Mouse (Mus musculus) cortical plate, adult 2 months (tissue): ENCODE measurements at regions not wholly inside any gene's neighbourhood (a gene's known extent, or its start where the extent isn't known, plus 50 kb on each side); places are given as distances from the start of the nearest gene placed in this dataset.

ENCODE experiments used
- H3K27ac ChIP-seq: fragments of 200-500 bp; 2 replicates; pipeline ENCODE4 v1.5.1; 2012; ENCODE audit warnings: low read length, control low read depth, inconsistent platforms; ENCODE audit not compliant: insufficient read depth
- H3K4me1 ChIP-seq: fragments of 200-500 bp; 2 replicates; pipeline ENCODE4 v1.6.1; 2011; ENCODE audit warnings: low read length; ENCODE audit not compliant: control insufficient read depth, insufficient read depth
- H3K4me3 ChIP-seq: fragments of 200-500 bp; 2 replicates; pipeline ENCODE4 v1.5.1; 2011; ENCODE audit warnings: mild to moderate bottlenecking, low read length, control low read depth; ENCODE audit not compliant: insufficient read depth
- CTCF ChIP-seq: fragments of 200-500 bp; IDR thresholded peaks from 2 replicates; pipeline ENCODE4 v1.5.1; 2011; ENCODE audit warnings: mild to moderate bottlenecking, control low read depth, low read length; ENCODE audit not compliant: insufficient read depth; ENCODE audit errors: extremely low read depth
- POLR2A ChIP-seq: fragments of 200-500 bp; IDR thresholded peaks from 2 replicates; pipeline ENCODE4 v1.6.1; 2011; ENCODE audit warnings: mild to moderate bottlenecking, low read length, control low read depth; ENCODE audit not compliant: insufficient read depth; ENCODE audit errors: extremely low read depth

DNA sequence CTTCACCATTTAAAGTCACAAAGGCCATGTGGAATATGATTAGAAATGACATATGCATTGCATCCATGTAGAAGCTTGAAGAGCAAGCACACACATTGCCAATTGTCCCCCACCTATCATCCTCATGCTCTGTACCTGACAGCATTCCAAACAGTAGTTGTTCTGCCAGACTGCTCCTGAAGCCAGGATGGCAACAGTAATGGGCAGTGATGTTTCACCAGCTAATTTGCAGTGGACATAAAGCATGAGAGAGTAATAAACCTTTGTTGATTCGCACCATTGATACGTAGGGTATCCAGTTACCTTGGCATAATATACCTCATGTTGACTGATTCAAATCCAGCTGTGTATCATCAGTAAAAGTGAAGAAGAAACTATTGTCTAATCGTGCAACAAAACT is 606.5 kb upstream of the Celf2 start:
- H3K4me1 ChIP-seq: no peaks in the 10 kb centered on the region
- H3K27ac ChIP-seq: no peak overlapping the region
- no peak overlapping the region for H3K4me3 ChIP-seq
- TF ChIP-seq POLR2A (no peak), CTCF (no peak)

DNA sequence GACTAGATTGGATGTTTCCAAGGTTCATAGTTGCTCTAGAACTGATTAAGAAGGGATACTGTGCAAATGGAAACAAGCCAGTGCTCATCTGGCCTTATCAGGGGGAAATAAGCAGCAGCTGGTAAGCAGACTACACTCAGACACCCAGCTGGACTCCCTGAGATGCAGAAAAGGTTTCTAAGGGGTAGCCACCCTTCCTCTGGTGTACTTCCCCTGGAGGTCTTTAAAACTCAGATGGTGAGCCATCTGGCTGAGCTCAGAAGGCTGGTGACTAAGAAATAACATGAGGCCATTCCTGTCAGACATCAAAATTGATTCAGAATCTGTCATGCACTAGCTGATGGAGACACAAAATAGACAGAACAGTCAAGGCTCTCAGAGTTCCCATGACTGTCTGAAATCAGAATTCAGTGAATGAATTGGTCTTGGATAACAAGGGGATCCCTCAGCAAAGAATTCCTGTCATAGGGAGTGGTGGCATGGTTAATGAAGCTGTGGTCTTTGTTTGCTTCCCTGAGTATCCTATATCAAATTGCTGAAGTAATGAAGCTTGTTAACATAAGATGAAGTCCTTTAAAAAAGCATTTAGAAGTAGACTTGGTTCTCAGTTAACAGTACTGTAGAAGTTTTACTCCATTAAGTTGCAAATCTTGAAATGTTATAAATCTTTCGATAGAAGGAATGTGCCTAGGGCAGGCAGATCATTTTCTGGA is 603.2 kb upstream of the Celf2 start:
- H3K4me3 ChIP-seq: no peak overlapping the region
- no peak for TF ChIP-seq POLR2A
- TF ChIP-seq CTCF: no peak
- no peak overlapping the region; the same call in 1 of the 2 replicates for H3K27ac ChIP-seq

DNA sequence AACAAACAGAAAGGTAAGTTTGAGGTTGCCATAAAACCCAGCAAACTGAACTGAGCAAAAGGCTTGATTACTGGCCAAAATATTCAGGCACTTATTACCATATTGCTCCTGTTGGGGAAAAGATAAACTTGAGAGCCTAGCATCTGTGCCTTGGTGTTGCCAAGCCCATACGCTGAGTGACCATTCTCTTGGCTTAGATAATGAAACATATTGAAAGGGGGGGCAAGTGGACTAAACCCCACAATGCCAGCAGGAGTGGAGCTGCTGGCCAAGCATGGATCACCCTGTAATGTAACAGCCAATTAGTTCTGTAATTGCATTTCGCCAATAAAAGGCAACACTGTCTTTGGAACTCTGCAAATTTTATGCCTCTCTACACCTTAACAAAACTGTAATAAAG is 584.8 kb upstream of the Celf2 start:
- no peak for TF ChIP-seq POLR2A
- no peak for TF ChIP-seq CTCF
- no peak overlapping the region for H3K27ac ChIP-seq
- no peaks in the 10 kb centered on the region for H3K4me1 ChIP-seq
- H3K4me3 ChIP-seq: no peak overlapping the region

More for the DNA sequence above, 603.2 kb upstream of the Celf2 start:
- no peaks in the 10 kb centered on the region for H3K4me1 ChIP-seq

- Histone ChIP-seq H3K4me3 (no peak overlapping the region), H3K27ac (no peak overlapping the region), H3K4me1 (no peaks in the 10 kb centered on the region; the same call in 1 of the 2 replicates)
- no peak for TF ChIP-seq POLR2A
- TF ChIP-seq CTCF: no peak
Measured at GRCm38 (mm10) chr2:8067901-8068300, 558.5 kb upstream of the Celf2 start.

DNA sequence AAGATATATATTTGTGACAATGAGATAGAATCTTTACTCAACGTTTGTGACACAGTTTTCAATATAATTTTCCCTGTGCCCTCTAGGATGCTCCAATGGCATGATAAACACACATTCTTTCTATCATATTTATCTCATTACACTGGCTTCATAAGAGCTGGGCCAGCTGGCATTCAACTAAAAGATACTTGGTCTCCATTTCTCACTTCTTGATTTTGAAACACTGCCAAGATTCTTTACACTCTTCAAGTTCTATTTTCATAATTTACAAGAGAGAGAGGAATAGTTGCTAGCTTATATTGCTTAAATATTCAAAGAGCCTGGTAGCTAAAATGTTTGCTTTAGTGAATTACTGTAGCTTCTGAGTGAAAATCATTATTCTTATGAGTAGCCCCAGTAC is 552.3 kb upstream of the Celf2 start:
- no peak for TF ChIP-seq POLR2A
- TF ChIP-seq CTCF: no peak
- no peak overlapping the region for H3K4me3 ChIP-seq
- H3K4me1 ChIP-seq: no peaks in the 10 kb centered on the region; the same call in 1 of the 2 replicates
- no peak overlapping the region; the same call in 1 of the 2 replicates for H3K27ac ChIP-seq

DNA sequence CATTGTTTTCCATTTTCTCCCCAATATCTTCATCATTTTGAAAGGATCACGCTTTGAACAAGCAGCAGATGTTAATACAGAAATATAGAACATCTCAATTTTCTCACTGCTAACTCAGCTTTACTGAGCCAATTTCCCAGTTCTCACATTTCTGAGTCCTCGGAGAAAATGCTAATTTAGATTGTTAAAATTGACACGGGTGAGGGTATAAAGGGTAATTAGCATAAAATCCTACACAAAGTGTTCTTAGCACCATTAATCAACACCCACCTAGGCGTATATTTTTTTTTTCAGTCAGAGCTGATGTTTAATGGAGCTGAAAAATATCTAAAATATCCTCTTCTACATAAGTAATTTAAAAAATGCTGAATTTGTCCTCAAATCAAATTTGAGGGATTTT is 519.8 kb upstream of the Celf2 start:
- Histone ChIP-seq H3K4me3 (no peak overlapping the region), H3K4me1 (peaks cover 3% of the 10 kb centered on the region; the same call in 1 of the 2 replicates), H3K27ac (no peak overlapping the region)
- no peak for TF ChIP-seq CTCF
- TF ChIP-seq POLR2A: no peak

GRCm38 (mm10) chr2:8027571-8027970 is 518.2 kb upstream of the Celf2 start:
- peaks cover 3% of the 10 kb centered on the region; the same call in 1 of the 2 replicates for H3K4me1 ChIP-seq
- TF ChIP-seq POLR2A (no peak), CTCF (no peak)
- 0 out of 2 replicates have a peak overlapping the region, but pooled peaks have one; percentile 56 for H3K27ac ChIP-seq
- H3K4me3 ChIP-seq: no peak overlapping the region

GRCm38 (mm10) chr2:8026648-8027047 is 517.3 kb upstream of the Celf2 start:
- H3K4me3 ChIP-seq: no peak overlapping the region
- peak overlapping the region; percentile 68 for H3K27ac ChIP-seq
- H3K4me1 ChIP-seq: peaks cover 3% of the 10 kb centered on the region; the same call in 1 of the 2 replicates
- TF ChIP-seq CTCF (no peak), POLR2A (no peak)

DNA sequence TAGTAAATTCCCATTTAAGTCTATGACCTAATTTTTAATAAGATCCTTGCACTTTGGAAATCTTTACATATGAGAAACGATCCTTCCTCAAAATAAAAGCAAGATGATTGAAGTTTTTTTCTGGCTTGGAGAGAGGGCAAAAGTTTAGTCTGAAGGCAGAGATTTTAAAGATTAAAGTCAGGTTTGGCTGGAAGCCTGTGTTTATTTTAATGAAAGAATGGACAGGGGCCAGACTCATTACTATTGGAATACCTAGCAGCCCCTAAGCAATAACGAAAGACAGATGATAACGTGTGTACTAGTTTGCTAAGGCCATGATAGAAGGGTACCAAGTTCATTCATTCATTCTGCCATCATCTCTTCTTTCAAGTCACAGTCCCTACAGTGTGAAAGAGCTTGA is 513.3 kb upstream of the Celf2 start:
- H3K4me1 ChIP-seq: peaks cover 1% of the 10 kb centered on the region; the same call in 1 of the 2 replicates
- TF ChIP-seq POLR2A (no peak), CTCF (no peak)
- no peak overlapping the region for H3K4me3 ChIP-seq
- no peak overlapping the region for H3K27ac ChIP-seq

DNA sequence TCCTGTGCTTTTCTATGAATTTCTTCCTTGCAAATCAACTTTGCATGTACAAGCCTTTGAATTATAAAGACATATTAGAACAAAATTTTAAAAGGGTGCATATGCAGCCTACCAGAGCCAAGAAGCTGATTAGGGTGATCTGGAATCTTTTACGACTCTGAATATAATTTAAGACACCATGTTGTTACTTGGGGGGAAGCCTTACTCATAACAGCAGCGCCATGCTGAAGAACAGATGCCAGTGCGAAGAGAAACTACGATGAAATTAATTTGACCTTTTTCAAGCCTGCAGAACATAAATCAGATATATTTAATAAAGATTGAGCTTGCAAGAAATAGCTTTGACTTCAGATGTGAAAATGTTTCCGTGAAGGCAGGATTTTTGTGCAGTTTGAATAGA is 512.7 kb upstream of the Celf2 start:
- H3K4me3 ChIP-seq: no peak overlapping the region
- TF ChIP-seq POLR2A (no peak), CTCF (no peak)
- H3K27ac ChIP-seq: peak overlapping the region; percentile 84
- H3K4me1 ChIP-seq: peaks cover 1% of the 10 kb centered on the region; the same call in 1 of the 2 replicates
